Mouse (Mus musculus) heart, postnatal 0 days (tissue): ENCODE results near the gene Pcnx4.

Experiments used
- CTCF ChIP-seq: IDR thresholded peaks from 2 replicates; pipeline ENCODE4 v1.5.1; 2016; ENCODE audit warnings: antibody characterized with exemption, control low read depth, low read depth
- EP300 ChIP-seq: IDR thresholded peaks from 2 replicates; pipeline ENCODE4 v1.6.1; 2016; ENCODE audit warnings: antibody characterized with exemption, low read depth

DNA sequence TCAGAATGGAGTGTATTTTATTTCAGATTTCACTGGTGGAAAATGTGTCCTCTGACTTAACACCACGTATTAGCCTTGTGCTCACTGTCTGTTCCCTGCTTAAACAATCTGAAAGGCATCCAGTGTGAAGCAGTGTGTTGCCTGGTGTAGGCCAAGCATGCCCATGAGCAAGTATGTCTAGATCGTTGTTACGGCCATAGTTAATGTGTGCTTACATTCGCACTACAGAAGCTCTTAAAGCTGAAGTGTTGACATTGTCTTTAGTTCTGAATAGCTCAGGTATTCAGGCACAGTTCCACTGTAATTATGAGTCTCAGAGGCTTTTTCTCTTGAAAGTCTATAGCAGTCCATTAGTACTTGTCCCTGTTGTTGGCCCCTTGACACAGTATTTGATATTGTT is 18.2 kb downstream of the Pcnx4 start:
- TF ChIP-seq CTCF (no peak), EP300 (no peak)
